Mouse (Mus musculus): ENCODE data around the gene Ins2. TPM values are rescaled to one million over a fixed set of nuclear protein-coding genes. Genes with fewer than 3 reads are reported as not detected.

Gene Ins2
- polyA plus RNA-seq, 1 experiment from 2014 or later: not detected

GRCm38 (mm10) chr7:142672120-142672519 lies 71.1 kb downstream of the Ins2 start:
- Histone ChIP-seq H3K4me3 (no peak overlapping the region), H3K4me1 (0 out of 2 replicates have a peak, but pooled peaks cover 12% of the 10 kb centered on the region), H3K27ac (no peak overlapping the region), H3K36me3 (peaks cover 24% of the 10 kb centered on the region), H3K27me3 (ENCODE audit: insufficient read depth, poor library complexity, severe bottlenecking) (0 out of 2 replicates have a peak, but pooled peaks cover 4% of the 10 kb centered on the region), H3K9me3 (peaks cover 30% of the 10 kb centered on the region)
- 21% methylated on average over 4 of the region's 4 CpGs for WGBS
- DNase-seq (ENCODE audit: low spot score): no peak

- 86% methylated on average over 1 of the region's 1 CpGs for WGBS
- H3K36me3 ChIP-seq: peaks cover 35% of the 10 kb centered on the region
- no peak overlapping the region for H3K4me3 ChIP-seq
- 0 out of 2 replicates have a peak, but pooled peaks cover 13% of the 10 kb centered on the region for H3K4me1 ChIP-seq
- H3K9me3 ChIP-seq: peaks cover 30% of the 10 kb centered on the region
- peaks cover 14% of the 10 kb centered on the region for H3K27me3 ChIP-seq (ENCODE audit: insufficient read depth, poor library complexity, severe bottlenecking)
- DNase-seq (ENCODE audit: low spot score): no peak
- H3K27ac ChIP-seq: no peak overlapping the region
Observed at GRCm38 (mm10) chr7:142671067-142671466, 72.1 kb downstream of the Ins2 start.

GRCm38 (mm10) chr7:142669751-142670625 lies 73.2 kb downstream of the Ins2 start, which contains the start of gene Gm49394:
Gm49394 (minus strand) TSS chr7:142669942.
- Histone ChIP-seq H3K27me3 (ENCODE audit: insufficient read depth, poor library complexity, severe bottlenecking) (peaks cover 25% of the 10 kb centered on the region), H3K36me3 (peaks cover 43% of the 10 kb centered on the region), H3K4me1 (peaks cover 18% of the 10 kb centered on the region), H3K27ac (no peak within 1 kb of the TSS), H3K9me3 (peaks cover 30% of the 10 kb centered on the region), H3K4me3 (0 out of 2 replicates have a peak within 1 kb of the TSS, but pooled peaks have one; percentile 8)
- 80% methylated on average over 23 of the region's 23 CpGs for WGBS
- DNase-seq (ENCODE audit: low spot score): no peak

GRCm38 (mm10) chr7:142668328-142668727 lies 74.9 kb downstream of the Ins2 start:
- H3K9me3 ChIP-seq: peaks cover 30% of the 10 kb centered on the region
- peaks cover 41% of the 10 kb centered on the region for H3K27me3 ChIP-seq (ENCODE audit: insufficient read depth, poor library complexity, severe bottlenecking)
- peaks cover 43% of the 10 kb centered on the region for H3K36me3 ChIP-seq
- no peak overlapping the region for H3K27ac ChIP-seq
- no peak overlapping the region for H3K4me3 ChIP-seq
- H3K4me1 ChIP-seq: peaks cover 29% of the 10 kb centered on the region
- no peak for DNase-seq (ENCODE audit: low spot score)
- WGBS: 82% methylated on average over 1 of the region's 1 CpGs

GRCm38 (mm10) chr7:142667521-142667920 lies 75.7 kb downstream of the Ins2 start:
- peaks cover 49% of the 10 kb centered on the region for H3K27me3 ChIP-seq (ENCODE audit: insufficient read depth, poor library complexity, severe bottlenecking)
- WGBS: 87% methylated on average over 18 of the region's 18 CpGs
- H3K36me3 ChIP-seq: peaks cover 43% of the 10 kb centered on the region
- 0 out of 2 replicates have a peak overlapping the region, but pooled peaks have one; percentile 32 for H3K27ac ChIP-seq
- no peak for DNase-seq (ENCODE audit: low spot score)
- peaks cover 29% of the 10 kb centered on the region for H3K4me1 ChIP-seq
- H3K4me3 ChIP-seq: no peak overlapping the region
- peaks cover 30% of the 10 kb centered on the region for H3K9me3 ChIP-seq

- 66% methylated on average over 2 of the region's 2 CpGs for WGBS
- peak within 1 kb of the TSS; percentile 99 for H3K27ac ChIP-seq
- H3K4me3 ChIP-seq: peak within 1 kb of the TSS; percentile 83; the same call in 1 of the 2 replicates
- H3K4me1 ChIP-seq: peaks cover 29% of the 10 kb centered on the region
- DNase-seq (ENCODE audit: low spot score): no peak
- peaks cover 58% of the 10 kb centered on the region for H3K27me3 ChIP-seq (ENCODE audit: insufficient read depth, poor library complexity, severe bottlenecking)
- peaks cover 26% of the 10 kb centered on the region for H3K9me3 ChIP-seq
- H3K36me3 ChIP-seq: peaks cover 43% of the 10 kb centered on the region
Observed at GRCm38 (mm10) chr7:142666659-142667058, 76.5 kb downstream of the Ins2 start, which contains the start of gene Igf2. Igf2 (minus strand) TSS chr7:142666816.

- peaks cover 63% of the 10 kb centered on the region for H3K27me3 ChIP-seq (ENCODE audit: insufficient read depth, poor library complexity, severe bottlenecking)
Observed at GRCm38 (mm10) chr7:142666109-142666508, 77.1 kb downstream of the Ins2 start.

GRCm38 (mm10) chr7:142665364-142665763 lies 77.8 kb downstream of the Ins2 start:
- H3K36me3 ChIP-seq: peaks cover 43% of the 10 kb centered on the region
- peak overlapping the region; percentile 83 for H3K4me3 ChIP-seq
- H3K27ac ChIP-seq: peak overlapping the region; percentile 99
- no peak for DNase-seq (ENCODE audit: low spot score)
- H3K27me3 ChIP-seq (ENCODE audit: insufficient read depth, poor library complexity, severe bottlenecking): peaks cover 71% of the 10 kb centered on the region
- 46% methylated on average over 5 of the region's 5 CpGs for WGBS
- H3K9me3 ChIP-seq: peaks cover 16% of the 10 kb centered on the region
- peaks cover 36% of the 10 kb centered on the region for H3K4me1 ChIP-seq

More at GRCm38 (mm10) chr7:142666109-142666508, 77.1 kb downstream of the Ins2 start:
- no peak overlapping the region for H3K4me3 ChIP-seq
- no peak for DNase-seq (ENCODE audit: low spot score)
- H3K9me3 ChIP-seq: peaks cover 20% of the 10 kb centered on the region
- H3K36me3 ChIP-seq: peaks cover 43% of the 10 kb centered on the region
- WGBS: 68% methylated on average over 4 of the region's 4 CpGs
- peak overlapping the region; percentile 99 for H3K27ac ChIP-seq
- peaks cover 29% of the 10 kb centered on the region for H3K4me1 ChIP-seq

GRCm38 (mm10) chr7:142664465-142665029 lies 78.6 kb downstream of the Ins2 start:
- peaks cover 7% of the 10 kb centered on the region for H3K9me3 ChIP-seq
- peaks cover 43% of the 10 kb centered on the region for H3K4me1 ChIP-seq
- H3K27ac ChIP-seq: peak overlapping the region; percentile 99
- H3K36me3 ChIP-seq: peaks cover 41% of the 10 kb centered on the region
- peaks cover 79% of the 10 kb centered on the region for H3K27me3 ChIP-seq (ENCODE audit: insufficient read depth, poor library complexity, severe bottlenecking)
- peak overlapping the region; percentile 83 for H3K4me3 ChIP-seq
- WGBS: 4% methylated on average over 9 of the region's 9 CpGs
- no peak for DNase-seq (ENCODE audit: low spot score)

GRCm38 (mm10) chr7:142663931-142664421 lies 79.2 kb downstream of the Ins2 start:
- Histone ChIP-seq H3K9me3 (0 out of 2 replicates have a peak, but pooled peaks cover 3% of the 10 kb centered on the region), H3K36me3 (peaks cover 36% of the 10 kb centered on the region), H3K27ac (peak overlapping the region; percentile 99), H3K4me3 (peak overlapping the region; percentile 83), H3K27me3 (ENCODE audit: insufficient read depth, poor library complexity, severe bottlenecking) (peaks cover 85% of the 10 kb centered on the region), H3K4me1 (peaks cover 48% of the 10 kb centered on the region)
- DNase-seq (ENCODE audit: low spot score): no peak
- under 1% methylated on average over 53 of the region's 53 CpGs for WGBS

- no peak for DNase-seq (ENCODE audit: low spot score)
Observed at GRCm38 (mm10) chr7:142663151-142663550, 80.0 kb downstream of the Ins2 start.

GRCm38 (mm10) chr7:142661811-142662210 lies 81.4 kb downstream of the Ins2 start:
- Histone ChIP-seq H3K27me3 (ENCODE audit: insufficient read depth, poor library complexity, severe bottlenecking) (peaks cover 100% of the 10 kb centered on the region), H3K27ac (peak overlapping the region; percentile 99), H3K4me1 (peaks cover 44% of the 10 kb centered on the region), H3K9me3 (no peaks in the 10 kb centered on the region), H3K36me3 (peaks cover 19% of the 10 kb centered on the region), H3K4me3 (peak overlapping the region; percentile 83)
- no peak for DNase-seq (ENCODE audit: low spot score)

More at GRCm38 (mm10) chr7:142663151-142663550, 80.0 kb downstream of the Ins2 start:
- H3K27me3 ChIP-seq (ENCODE audit: insufficient read depth, poor library complexity, severe bottlenecking): peaks cover 93% of the 10 kb centered on the region
- peaks cover 53% of the 10 kb centered on the region for H3K4me1 ChIP-seq
- H3K9me3 ChIP-seq: no peaks in the 10 kb centered on the region
- H3K27ac ChIP-seq: peak overlapping the region; percentile 99
- WGBS: 9% methylated on average over 5 of the region's 5 CpGs
- H3K4me3 ChIP-seq: peak overlapping the region; percentile 83
- H3K36me3 ChIP-seq: peaks cover 29% of the 10 kb centered on the region
